Mouse (Mus musculus): Measurements from ENCODE around the gene Gm20867. TPM values are rescaled to one million over a fixed set of nuclear protein-coding genes. Genes with fewer than 3 reads are reported as not detected.
"Not testable (repeated sequence)": the region's sequence is repeated elsewhere in the genome, so short reads cannot be mapped to it uniquely, and the experiment has no call there.

Gm20867 gene
- not detected in 2 replicates for polyA plus RNA-seq (2012; ENCODE audit: insufficient read depth, low replicate concordance)

DNA sequence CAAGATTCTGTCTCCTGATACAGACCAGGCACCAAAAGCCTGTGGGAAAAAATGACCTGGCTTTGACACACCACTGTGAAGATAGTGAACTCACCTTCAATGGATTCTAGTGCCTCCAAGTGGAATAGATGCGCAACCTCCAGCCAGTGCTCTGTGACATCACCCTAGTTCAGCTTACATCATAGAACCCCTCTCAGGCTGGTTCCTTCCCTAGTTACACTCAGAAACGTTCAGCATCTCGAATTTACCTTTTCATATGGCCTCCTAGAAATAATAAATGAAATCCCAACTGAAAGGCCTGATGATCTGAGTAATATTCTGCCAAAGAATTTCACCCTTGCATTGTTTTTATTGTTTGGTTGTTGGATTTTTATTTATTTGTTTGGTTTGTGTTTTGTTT, at the start of gene Gm20867:
Gene Gm20867 (minus strand): TSS at position 101 of the 400 bp plus-strand sequence.
- not testable (repeated sequence) for H3K9me3 ChIP-seq; H3K4me1 ChIP-seq; H3K36me3 ChIP-seq (replicated peaks; ENCODE audit: low read length); H3K27me3 ChIP-seq (replicated peaks); H3K4me3 ChIP-seq (replicated peaks)

Other genes starting within 250 kb of the Gm20867 start
- gene Gm29564, start 249.8 kb upstream of the Gm20867 start, polyA plus RNA-seq (2012; ENCODE audit: insufficient read depth, low replicate concordance), result not detected in 2 replicates

Data from megakaryocyte, embryonic 14.5 days (primary cell).